Mouse (Mus musculus) adrenal gland, adult (tissue): ENCODE results near the gene Mcts2.
"Not testable (repeated sequence)": the region's sequence is repeated elsewhere in the genome, so short reads cannot be mapped to it uniquely, and the experiment has no call there.

Experiments
- DNase-seq, 2 experiments: peaks; one replicate each; pipeline ENCODE4 v3.0.0; 2022 to 2023; ENCODE audit warnings: low spot score in 1 of 2; ENCODE audit not compliant: inconsistent age in 2 of 2

Gene Mcts2

DNA sequence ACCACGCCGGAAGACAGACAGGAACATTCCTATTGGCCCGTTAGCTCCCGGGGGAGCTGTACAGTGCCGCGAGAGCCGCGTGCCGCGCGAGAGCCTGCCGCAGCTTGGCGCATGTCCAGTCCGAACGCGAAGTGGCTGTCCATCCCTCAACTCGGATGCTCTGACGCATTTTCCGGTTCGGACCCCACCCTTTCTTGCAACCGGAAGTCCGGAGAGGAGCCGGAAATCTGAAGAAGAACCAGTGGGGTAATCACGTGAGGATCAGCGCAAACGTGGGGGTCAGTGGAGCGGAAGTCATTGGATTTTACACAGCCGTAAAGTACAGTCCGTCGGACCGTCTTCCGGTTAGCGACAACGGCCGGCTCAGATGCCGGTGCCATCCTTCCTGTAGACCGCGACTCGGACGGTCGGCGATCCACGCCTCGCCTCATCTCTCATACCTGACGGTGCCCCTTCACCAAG is at the start of gene Mcts2:
Mcts2 (plus strand) TSS at position 230 of the 462 bp plus-strand sequence.
- peak; percentile 95 to 96 for DNase-seq

DNA sequence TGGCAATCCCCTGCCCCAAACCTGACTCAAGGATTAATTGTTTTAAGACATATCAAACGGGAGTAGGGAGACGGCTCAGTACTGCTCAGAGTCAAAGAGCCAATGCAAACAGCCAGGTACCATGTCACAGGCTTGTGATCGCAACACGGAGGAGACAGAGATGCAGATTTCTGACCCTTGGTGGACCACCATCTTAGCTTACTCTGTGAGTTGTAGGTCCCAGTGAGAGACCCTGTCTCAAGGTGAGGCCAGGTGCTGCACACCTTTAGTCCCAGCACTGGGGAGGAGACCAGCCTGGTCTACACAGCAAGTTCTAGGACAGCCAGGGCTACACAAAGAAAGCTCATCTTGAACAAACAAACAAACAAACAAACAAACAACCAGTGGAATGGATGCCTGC is 49.5 kb upstream of the Mcts2 start:
- no peak for DNase-seq

DNA sequence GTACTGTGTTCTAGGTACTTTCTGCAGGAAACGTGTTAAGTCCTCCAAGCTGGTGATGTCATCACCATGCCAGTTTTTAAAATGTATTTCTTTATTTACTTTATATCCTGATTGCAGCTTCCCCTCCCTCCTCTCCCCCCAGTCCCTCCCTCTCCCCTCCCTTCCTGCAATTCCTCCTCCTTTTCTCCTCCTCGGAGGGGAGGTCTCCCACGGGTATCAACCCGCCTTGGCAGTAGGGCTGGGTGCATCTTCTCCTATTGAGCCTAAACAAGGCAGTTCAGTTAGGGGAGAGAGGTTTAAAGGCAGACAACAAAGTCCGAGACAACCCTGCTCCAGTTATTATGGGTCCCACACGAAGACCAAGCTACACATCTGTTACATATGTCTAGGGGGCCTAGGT is 48.0 kb upstream of the Mcts2 start:
- no peak for DNase-seq

DNA sequence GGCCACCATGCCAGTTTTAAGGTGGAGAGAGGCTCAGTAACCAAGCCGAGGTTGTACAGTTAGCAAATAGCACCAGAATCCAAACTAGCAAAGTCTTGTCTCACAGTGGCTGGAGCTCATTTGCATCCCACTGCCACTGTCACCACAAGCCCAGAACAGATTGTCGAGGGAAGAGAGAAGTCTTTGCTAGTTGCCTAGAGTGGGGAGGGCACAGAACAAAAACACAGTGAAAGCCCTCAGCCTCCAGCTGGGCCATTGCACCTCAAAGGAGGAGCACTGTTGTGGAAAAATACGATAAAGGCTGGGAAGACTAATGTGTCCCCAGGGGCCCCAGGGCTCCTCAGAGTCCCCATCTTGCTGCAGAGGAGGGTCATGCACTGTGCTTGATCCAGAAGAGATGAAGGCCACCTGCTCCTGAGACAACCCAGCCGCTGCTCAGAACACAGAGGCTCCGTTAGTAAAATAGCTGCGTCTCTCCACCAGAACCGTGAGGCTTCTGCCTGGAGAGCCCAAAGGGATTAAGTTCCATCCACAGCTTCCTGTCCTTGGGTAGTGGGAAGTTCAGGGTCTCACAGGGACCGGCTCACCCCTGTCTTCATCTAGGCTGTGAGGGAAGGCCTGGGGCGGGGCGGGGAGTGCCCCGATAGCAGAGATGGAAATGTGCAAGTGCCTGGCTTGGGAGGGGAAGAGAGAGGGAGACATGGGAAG is 47.3 kb upstream of the Mcts2 start:
- DNase-seq, result peak in 1 of 2 experiments; percentile 59

DNA sequence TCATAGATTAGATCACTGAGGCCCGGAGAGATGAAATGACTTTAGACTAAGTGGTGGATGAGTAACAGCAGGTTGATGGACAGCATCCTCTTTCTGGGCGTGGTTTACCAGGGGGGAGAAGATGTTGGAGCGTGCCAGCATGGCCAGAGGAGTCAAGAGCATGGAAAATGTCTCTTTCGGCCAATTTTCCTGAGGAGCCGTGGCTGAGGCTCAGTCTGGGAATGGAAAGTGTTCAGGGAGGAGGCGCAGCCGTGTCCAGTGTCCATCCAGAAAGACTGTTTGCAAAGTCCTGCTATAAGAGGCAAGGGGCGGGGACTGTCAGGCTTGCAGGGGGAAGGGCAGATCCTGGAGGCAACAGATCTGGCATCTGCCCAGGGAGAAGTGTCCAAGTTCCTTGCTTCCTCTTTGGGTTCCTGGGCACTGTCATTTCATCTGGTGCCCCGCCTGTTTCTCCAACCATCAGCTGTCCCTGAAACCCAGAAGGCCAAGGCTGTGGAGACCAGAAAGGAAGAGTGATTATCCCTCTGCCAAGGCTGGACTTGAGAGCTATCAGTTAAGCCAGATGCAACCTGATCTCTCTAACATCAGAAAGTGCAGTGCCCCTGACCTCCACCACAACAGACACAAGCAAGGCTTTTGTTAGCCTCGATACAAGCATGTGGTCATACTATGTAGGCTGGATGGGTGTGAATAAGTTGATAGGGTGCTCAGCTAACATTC is 33.8 kb upstream of the Mcts2 start:
- peak; percentile 89 to 95 for DNase-seq

DNA sequence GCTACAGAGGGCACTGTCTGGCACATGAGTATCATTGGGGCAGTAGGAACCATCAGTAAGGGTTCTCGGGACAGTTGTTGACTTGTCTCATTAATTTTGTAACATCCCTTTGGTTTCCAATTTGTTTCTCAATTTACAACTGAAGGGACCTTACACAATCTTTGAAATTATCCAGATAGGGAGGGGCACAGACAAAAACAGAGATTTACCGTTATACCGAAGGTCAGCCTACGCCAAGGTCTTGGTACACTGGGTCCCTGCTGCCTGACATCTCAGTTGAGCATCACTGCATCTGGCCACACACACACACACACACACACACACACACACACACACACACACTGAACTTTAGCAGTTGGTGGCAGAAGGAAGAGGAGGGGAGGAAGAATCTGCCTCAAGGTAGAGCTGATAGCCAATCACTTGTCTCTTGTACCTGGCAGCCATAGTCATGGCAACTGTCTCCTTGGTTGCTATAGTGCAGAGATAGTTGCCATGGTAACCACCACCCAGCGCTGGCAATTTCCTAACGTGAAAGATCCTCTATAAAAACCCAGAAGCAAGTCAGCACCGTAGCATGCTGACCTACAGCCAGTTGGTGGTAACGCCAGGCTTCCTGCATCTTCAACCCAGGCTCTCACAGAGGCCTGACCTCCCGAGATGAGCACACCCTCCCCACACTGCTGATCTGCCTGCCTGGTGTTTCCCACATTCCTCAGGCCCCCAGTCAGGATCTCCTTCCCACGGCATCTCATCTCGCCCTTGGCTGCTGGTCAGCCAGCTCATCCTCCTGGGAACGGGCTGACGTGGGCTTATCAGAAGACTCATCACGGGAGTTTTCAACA is 32.7 kb upstream of the Mcts2 start:
- peak; percentile 88 to 90 for DNase-seq

DNA sequence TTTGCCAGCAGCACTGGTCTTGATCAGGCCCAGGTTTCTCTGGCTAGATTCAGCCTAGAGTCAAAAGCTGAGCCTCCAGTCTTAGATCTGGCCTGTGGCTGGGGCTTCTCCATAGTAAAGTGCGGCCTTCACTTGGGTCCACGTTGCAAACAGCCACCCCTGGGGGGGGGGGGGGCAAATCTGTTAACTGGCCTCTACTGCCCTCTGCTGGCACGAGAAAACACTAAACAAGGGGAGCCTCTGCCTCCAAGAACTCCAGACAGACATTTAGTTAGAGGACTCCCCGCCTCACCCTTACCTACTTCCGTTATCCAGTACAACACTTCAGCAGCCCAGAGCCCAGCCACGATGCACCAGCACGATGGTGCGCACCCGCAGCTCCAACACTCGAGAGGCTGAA is 29.4 kb upstream of the Mcts2 start:
- peak in 1 of 2 experiments; percentile 71 for DNase-seq

DNA sequence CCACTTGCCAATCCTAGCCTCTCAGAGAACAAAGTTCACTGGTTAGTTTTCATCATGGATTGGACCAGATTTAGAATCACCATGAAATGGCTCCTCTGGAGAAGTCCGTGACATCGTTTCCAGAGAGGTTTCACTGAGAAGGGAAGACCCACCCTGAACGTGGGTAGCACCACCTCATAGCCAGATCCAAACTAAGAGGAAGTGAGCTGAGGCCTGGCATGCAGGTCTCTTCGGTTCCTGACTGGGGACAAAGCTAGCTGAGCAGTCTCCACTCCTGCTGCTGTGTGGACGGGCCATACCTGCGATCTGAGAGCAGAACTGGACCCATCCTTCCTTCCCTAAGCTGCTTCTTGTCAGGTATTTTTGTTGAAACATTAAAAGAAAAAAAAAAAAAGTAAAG is 25.7 kb upstream of the Mcts2 start:
- DNase-seq, result no peak

DNA sequence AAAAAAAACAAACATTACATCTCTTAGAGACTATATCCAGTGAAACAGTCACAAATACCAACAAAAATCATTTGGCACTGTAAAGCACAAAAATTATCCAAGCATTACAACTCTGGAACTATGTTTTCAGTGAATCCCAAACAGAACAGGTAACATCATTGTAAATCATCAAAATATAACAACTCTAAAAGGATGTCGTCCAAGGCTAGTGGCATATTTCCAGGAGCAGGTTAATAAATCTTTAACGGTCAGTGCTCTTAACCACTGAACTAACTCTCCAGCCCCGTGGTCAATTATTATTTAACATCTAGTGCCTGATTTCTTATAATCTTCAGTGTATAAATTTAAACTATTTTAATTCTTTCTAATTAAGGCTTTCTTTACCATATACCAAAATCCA is 20.6 kb upstream of the Mcts2 start:
- DNase-seq, result not testable (repeated sequence)

DNA sequence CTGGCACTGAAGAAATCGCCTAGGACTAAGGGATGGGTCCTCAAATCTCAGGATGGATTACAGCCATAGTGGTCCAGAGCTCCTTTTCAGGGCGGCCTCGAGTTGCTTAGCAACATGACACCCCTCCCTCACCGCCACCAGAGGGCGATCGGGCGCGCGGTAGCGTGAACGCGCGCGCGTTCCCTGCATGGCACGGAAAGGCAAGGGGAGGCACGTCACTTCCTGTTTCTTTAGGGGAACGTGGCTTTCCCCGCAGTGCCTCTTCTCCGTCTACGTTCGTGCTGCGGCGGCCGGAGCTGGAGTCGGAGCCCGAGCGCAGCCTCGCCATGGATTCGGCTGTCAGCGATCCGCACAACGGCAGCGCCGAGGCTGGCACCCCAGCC is 17.6 kb upstream of the Mcts2 start, which contains the start of gene H13:
H13 (plus strand) TSS at position 206 of the 383 bp plus-strand sequence.
- DNase-seq, result peak; percentile 93 to 97

DNA sequence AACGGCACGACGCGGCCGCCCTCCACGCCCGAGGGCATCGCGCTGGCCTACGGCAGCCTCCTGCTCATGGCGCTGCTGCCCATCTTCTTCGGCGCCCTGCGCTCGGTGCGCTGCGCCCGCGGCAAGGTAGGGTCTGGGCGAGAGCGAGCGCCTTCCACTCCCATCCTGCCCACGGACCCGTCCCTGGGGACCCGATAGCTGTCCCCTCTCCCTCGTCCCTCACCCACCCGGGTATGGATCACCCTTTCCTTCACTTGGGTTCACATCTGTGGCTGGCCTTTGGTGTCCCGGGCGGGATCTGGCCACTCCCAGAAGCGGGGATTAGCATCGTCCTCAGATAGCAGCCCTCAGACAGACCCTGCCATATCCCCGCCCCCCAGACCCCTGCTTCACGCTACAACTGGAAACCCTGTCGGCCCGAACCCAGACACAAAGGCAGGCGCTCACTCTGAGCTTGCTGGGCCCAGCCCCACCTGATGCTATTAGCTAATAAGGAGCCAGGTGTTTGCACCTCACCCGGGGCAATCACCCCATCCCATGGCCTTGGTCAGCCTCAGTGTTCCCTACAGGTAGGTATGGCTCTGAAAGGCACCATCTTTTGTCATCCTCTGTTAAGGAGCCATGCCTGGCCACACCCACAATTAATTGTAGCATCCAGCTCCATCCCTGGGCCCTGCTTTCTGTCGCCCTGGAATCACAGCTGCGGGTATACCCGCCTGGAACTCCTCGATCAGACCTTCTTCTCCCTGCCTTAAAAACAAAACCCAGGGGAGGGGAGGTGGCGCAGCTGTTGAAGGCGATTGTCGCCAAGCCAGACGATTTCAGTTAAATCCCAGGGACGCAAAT is 17.0 kb upstream of the Mcts2 start:
- peak; percentile 38 to 70 for DNase-seq

DNA sequence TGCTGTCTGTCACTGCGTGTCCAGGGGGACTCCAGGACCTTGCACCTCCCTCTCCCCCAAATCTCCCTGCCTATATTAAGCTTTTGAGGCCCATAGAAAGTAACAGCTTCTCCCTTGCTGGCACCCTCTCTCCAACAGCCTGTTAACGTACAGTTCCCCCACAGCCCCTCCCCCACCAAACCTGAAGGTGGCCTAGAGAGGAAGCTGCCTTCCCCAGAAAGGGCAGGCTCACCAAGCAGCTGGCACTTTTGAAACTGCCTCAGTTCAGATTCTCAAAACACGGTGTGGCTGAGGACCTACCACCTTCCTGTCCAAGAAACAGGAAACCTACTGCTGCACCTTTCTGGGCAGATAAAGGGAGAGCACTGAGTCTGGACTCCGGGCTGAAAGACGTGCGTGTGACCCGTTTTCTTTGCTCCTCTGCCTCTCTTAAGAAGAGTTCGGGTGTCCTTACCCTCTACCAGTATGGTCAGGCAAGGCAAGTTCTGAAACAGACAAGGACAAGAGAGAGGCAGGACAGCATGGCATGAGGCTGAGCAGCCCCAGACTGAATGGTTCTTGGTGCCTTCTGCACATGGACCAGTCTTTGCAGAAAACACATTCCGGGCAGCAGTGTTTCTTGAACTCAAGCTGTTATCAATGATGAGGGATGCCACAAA is 15.7 kb upstream of the Mcts2 start:
- peak; percentile 33 to 65 for DNase-seq

DNA sequence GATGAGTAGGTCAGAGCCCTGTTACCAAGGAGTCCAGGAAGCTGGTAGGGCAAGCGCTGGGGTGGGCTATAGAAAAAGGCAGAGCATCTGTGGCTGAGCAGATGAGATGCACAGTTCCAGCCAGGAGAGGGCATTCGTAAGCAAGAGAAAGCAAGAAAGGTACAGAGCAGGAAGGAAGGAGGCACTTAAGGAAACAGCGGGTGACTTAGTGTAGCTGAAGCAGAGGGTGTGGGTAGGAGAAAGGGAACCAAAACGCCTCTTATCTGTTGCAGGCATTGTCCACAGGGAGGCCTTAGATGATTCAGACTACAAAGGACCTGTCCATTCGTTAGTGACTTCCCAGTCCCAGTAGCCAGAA is 15.2 kb upstream of the Mcts2 start:
- DNase-seq, result peak; percentile 49 to 74

DNA sequence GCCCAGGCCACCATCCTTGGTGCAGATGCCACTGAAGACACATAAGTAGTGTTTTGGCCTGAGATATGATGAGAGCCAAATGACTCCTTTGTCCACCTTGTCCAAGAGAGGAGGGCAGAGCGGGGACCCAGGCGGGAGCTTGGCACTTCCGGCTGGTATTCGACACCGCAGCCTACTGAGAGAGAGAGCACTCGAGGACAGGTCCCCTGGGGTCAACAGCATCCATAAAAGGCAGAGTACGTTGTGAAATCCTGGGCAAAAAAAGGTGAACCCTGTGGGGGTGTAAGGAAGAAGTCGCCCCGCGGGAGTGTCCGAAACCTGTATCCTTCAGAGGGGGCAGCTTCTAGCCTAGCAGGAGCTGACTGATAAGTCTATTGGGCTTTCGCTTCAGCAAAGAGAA is 14.7 kb upstream of the Mcts2 start:
- DNase-seq, result peak in 1 of 2 experiments; percentile 61

DNA sequence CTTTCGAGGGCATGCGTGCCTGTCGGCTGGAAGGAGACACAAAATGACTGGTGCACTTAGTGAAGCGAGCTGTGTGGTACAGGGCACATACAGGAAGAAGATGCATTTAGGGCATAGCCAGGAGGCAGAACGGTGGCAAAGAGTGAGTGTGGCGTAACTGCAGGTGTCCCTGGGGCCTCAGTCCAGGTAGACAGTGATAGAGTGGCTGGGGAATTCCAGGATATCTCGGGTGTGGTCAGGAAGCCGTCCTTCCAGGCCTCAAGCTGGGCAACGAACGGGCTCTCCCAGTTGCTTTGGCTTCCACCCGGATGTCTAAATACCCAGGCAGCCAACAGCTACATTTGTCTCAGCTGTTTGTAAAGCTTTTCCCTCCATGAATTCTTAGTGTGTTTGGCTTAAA is 12.7 kb upstream of the Mcts2 start:
- peak in 1 of 2 experiments; percentile 32 for DNase-seq

DNA sequence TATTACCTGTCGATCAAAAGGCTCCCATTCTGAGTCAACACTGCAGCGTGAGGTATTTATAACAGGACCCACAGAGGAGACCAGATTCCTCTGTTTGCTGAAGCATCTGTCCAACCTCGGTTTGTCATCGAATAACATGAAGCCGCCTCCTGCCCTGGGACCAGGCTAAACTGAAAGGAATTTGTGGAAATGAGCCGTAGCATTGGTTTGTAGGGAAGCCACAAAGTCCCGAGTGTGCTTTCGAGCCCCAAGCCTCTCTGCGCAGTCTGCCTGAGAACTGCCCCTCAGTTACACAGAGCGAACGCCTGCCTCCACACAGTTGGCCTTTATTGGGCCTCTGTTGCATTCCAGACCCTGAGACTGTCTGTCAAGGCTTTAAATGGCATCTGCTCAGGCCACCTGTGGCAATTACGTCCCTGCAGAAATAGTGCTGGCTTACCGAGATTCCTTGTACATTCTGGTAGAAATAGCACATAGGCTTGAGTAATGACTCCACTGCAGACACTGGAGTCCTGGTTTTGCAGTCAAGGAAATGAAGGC is 11.5 kb upstream of the Mcts2 start:
- no peak for DNase-seq

DNA sequence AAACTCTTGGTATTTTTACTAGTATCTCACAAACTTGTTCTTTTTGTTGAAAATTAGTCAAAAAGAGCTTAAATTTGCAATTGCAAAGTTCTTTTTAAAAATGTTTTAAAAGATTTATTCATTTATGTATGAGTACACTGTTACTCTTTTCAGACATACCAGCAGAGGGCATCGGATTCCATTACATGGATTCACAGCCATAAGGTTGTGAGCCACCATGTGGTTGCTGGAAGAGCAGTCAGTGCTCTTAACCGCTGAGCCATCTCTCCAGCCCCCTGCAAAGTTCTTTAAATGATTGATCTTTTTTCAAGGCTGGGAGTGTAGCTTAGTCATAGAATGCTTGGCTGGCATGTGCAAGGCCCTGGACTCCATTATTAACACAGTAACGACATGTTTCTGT is 8.5 kb upstream of the Mcts2 start:
- DNase-seq, result peak; percentile 49 to 75

DNA sequence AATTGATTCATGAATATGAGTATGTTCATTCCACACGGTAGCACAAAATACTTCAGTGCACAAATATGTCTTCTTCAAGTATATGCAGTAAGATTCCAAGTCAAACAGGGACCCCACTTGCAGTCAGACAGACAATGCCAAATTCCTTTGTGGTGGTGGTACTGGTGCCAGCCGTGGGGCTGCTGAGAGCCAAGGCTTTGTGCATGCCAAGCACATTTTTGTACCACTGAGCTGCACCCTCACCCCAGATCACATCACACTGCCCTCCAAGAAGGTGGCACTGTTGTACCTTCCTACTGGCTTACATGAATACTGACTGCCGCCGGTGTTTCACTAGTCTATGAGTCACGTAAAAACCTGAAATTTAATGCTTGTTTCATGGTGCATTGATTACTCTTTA is 7.9 kb upstream of the Mcts2 start:
- DNase-seq, result no peak

DNA sequence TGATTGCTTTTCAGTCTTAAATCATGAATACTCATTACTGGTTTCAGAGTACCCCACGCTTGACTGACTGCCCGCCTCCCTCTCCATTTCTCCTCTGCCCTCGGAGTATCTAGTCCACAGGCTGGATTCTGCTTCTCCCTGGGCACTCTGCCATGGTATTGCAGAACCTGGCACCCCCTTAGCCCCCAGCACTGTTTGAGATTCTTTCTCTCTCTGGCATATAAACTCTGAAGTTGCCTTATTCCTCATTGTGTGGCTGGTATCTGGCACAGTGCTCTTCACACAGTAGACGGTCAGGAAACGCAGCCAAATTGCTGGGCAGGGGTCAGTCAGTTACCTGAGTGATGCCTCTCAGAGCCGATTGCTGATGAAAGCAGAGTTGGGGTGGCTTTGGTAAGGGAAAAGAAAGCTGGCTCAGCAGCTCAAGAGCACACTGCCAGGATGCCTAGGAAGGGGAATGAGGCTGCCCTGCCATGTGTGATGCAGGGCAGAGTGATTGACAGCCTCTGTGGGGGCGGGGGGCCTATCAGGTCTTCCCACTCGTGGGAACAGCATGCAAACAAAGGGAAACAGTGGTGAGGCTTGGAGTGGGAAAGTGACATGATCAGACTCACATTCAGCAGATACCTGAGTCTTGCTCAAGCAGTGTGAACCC is 7.0 kb upstream of the Mcts2 start:
- no peak for DNase-seq
